Mouse (Mus musculus): Measurements from ENCODE around the gene Zfp184. TPM values are rescaled to one million over a fixed set of nuclear protein-coding genes. Genes with fewer than 3 reads are reported as not detected.
A peak's percentile ranks its signal among the peaks of the same experiment; 100 is the strongest.
"Not testable (repeated sequence)": the region's sequence is repeated elsewhere in the genome, so short reads cannot be mapped to it uniquely, and the experiment has no call there.

Zfp184 gene
- polyA plus RNA-seq, 1 experiment from 2014 or later = 1.6 TPM

- H3K4me2 ChIP-seq (replicated peaks; ENCODE audit: low read depth) = no peak overlapping the region
- H3K9me3 ChIP-seq (ENCODE audit: control insufficient read depth, low read length) = no peaks in the 10 kb centered on the region
- no peak for ATAC-seq (ENCODE audit: low FRiP score, low TSS enrichment)
- TF ChIP-seq EP300 (optimal IDR thresholded peaks at IDR 0.05) (no peak), CTCF (IDR thresholded peaks at IDR 0.05; ENCODE audit: low read depth) (no peak)
- 71% methylated on average over 7 of the region's 7 CpGs for WGBS
- H3K27ac ChIP-seq (replicated peaks) = no peak overlapping the region
- H3K27me3 ChIP-seq (ENCODE audit: control insufficient read depth, insufficient read depth, low read length) = no peaks in the 10 kb centered on the region
- DNase-seq (ENCODE audit: low spot score) = no peak
- no peaks in the 10 kb centered on the region for H3K36me3 ChIP-seq (ENCODE audit: control insufficient read depth, insufficient read depth, low read length)
- H3K9ac ChIP-seq (ENCODE audit: low read length) = no peak overlapping the region
- no peak overlapping the region for H3K4me3 ChIP-seq (ENCODE audit: low read depth, low read length)
- H3K4me1 ChIP-seq (replicated peaks; ENCODE audit: control insufficient read depth, insufficient read depth) = no peaks in the 10 kb centered on the region
Observed at GRCm38 (mm10) chr13:21906301-21906700, 38.6 kb upstream of the Zfp184 start.

- no peak overlapping the region for H3K9ac ChIP-seq (ENCODE audit: low read length)
- no peak overlapping the region for H3K4me3 ChIP-seq (ENCODE audit: low read depth, low read length)
- WGBS = 45% methylated on average over 22 of the region's 22 CpGs
- no peak for ATAC-seq (ENCODE audit: low FRiP score, low TSS enrichment)
- no peaks in the 10 kb centered on the region for H3K4me1 ChIP-seq (replicated peaks; ENCODE audit: control insufficient read depth, insufficient read depth)
- no peaks in the 10 kb centered on the region for H3K27me3 ChIP-seq (ENCODE audit: control insufficient read depth, insufficient read depth, low read length)
- H3K4me2 ChIP-seq (replicated peaks; ENCODE audit: low read depth) = no peak overlapping the region
- TF ChIP-seq CTCF (IDR thresholded peaks at IDR 0.05; ENCODE audit: low read depth) (no peak), EP300 (optimal IDR thresholded peaks at IDR 0.05) (no peak)
- no peaks in the 10 kb centered on the region for H3K36me3 ChIP-seq (ENCODE audit: control insufficient read depth, insufficient read depth, low read length)
- H3K9me3 ChIP-seq (ENCODE audit: control insufficient read depth, low read length) = no peaks in the 10 kb centered on the region
- H3K27ac ChIP-seq (replicated peaks) = no peak overlapping the region
- DNase-seq (ENCODE audit: low spot score) = no peak
Observed at GRCm38 (mm10) chr13:21906946-21907806, 37.7 kb upstream of the Zfp184 start.

GRCm38 (mm10) chr13:21907807-21908155 lies 37.1 kb upstream of the Zfp184 start:
- not testable (repeated sequence) for H3K27ac ChIP-seq (replicated peaks); ATAC-seq (ENCODE audit: low FRiP score, low TSS enrichment); H3K4me3 ChIP-seq (ENCODE audit: low read depth, low read length); H3K9me3 ChIP-seq (ENCODE audit: control insufficient read depth, low read length); H3K4me2 ChIP-seq (replicated peaks; ENCODE audit: low read depth); H3K9ac ChIP-seq (ENCODE audit: low read length); H3K36me3 ChIP-seq (ENCODE audit: control insufficient read depth, insufficient read depth, low read length); H3K27me3 ChIP-seq (ENCODE audit: control insufficient read depth, insufficient read depth, low read length); DNase-seq (ENCODE audit: low spot score); H3K4me1 ChIP-seq (replicated peaks; ENCODE audit: control insufficient read depth, insufficient read depth)
- 54% methylated on average over 6 of the region's 6 CpGs for WGBS

- WGBS = 30% methylated on average over 7 of the region's 7 CpGs
- H3K4me2 ChIP-seq (replicated peaks; ENCODE audit: low read depth) = no peak overlapping the region
Observed at GRCm38 (mm10) chr13:21910735-21911134, 34.2 kb upstream of the Zfp184 start.

GRCm38 (mm10) chr13:21911147-21911546 lies 33.7 kb upstream of the Zfp184 start:
- H3K4me1 ChIP-seq (replicated peaks; ENCODE audit: control insufficient read depth, insufficient read depth) = no peaks in the 10 kb centered on the region
- ATAC-seq (ENCODE audit: low FRiP score, low TSS enrichment) (no peak), DNase-seq (ENCODE audit: low spot score) (no peak)
- no peaks in the 10 kb centered on the region for H3K27me3 ChIP-seq (ENCODE audit: control insufficient read depth, insufficient read depth, low read length)
- H3K4me2 ChIP-seq (replicated peaks; ENCODE audit: low read depth) = no peak overlapping the region
- no peak overlapping the region for H3K9ac ChIP-seq (ENCODE audit: low read length)
- no peaks in the 10 kb centered on the region for H3K36me3 ChIP-seq (ENCODE audit: control insufficient read depth, insufficient read depth, low read length)
- no peak overlapping the region for H3K27ac ChIP-seq (replicated peaks)
- TF ChIP-seq CTCF (IDR thresholded peaks at IDR 0.05; ENCODE audit: low read depth) (no peak), EP300 (optimal IDR thresholded peaks at IDR 0.05) (no peak)
- no peaks in the 10 kb centered on the region for H3K9me3 ChIP-seq (ENCODE audit: control insufficient read depth, low read length)
- WGBS = 18% methylated on average over 17 of the region's 17 CpGs
- H3K4me3 ChIP-seq (ENCODE audit: low read depth, low read length) = no peak overlapping the region

More at GRCm38 (mm10) chr13:21910735-21911134, 34.2 kb upstream of the Zfp184 start:
- Histone ChIP-seq H3K4me3 (ENCODE audit: low read depth, low read length) (no peak overlapping the region), H3K9me3 (ENCODE audit: control insufficient read depth, low read length) (no peaks in the 10 kb centered on the region), H3K4me1 (replicated peaks; ENCODE audit: control insufficient read depth, insufficient read depth) (no peaks in the 10 kb centered on the region), H3K9ac (ENCODE audit: low read length) (no peak overlapping the region), H3K36me3 (ENCODE audit: control insufficient read depth, insufficient read depth, low read length) (no peaks in the 10 kb centered on the region), H3K27me3 (ENCODE audit: control insufficient read depth, insufficient read depth, low read length) (no peaks in the 10 kb centered on the region), H3K27ac (replicated peaks) (no peak overlapping the region)
- DNase-seq (ENCODE audit: low spot score) (no peak), ATAC-seq (ENCODE audit: low FRiP score, low TSS enrichment) (no peak)
- TF ChIP-seq EP300 (optimal IDR thresholded peaks at IDR 0.05) (no peak), CTCF (IDR thresholded peaks at IDR 0.05; ENCODE audit: low read depth) (no peak)

GRCm38 (mm10) chr13:21913854-21914253 lies 31.0 kb upstream of the Zfp184 start:
- no peak overlapping the region for H3K4me3 ChIP-seq (ENCODE audit: low read depth, low read length)
- no peak overlapping the region for H3K9ac ChIP-seq (ENCODE audit: low read length)
- 40% methylated on average over 8 of the region's 8 CpGs for WGBS
- H3K9me3 ChIP-seq (ENCODE audit: control insufficient read depth, low read length) = no peaks in the 10 kb centered on the region
- H3K4me2 ChIP-seq (replicated peaks; ENCODE audit: low read depth) = 0 out of 2 replicates have a peak overlapping the region, but pooled peaks have one; percentile 15
- no peaks in the 10 kb centered on the region for H3K36me3 ChIP-seq (ENCODE audit: control insufficient read depth, insufficient read depth, low read length)
- DNase-seq (ENCODE audit: low spot score) = no peak
- no peaks in the 10 kb centered on the region for H3K27me3 ChIP-seq (ENCODE audit: control insufficient read depth, insufficient read depth, low read length)
- no peak overlapping the region for H3K27ac ChIP-seq (replicated peaks)
- 0 out of 2 replicates have a peak, but pooled peaks cover 2% of the 10 kb centered on the region for H3K4me1 ChIP-seq (replicated peaks; ENCODE audit: control insufficient read depth, insufficient read depth)
- TF ChIP-seq CTCF (IDR thresholded peaks at IDR 0.05; ENCODE audit: low read depth) (no peak), EP300 (optimal IDR thresholded peaks at IDR 0.05) (no peak)
- ATAC-seq (ENCODE audit: low FRiP score, low TSS enrichment) = peak; percentile 56; the same call in 1 of the 2 replicates

Measured in stomach, postnatal 0 days (tissue).